Mouse (Mus musculus) hindbrain, embryonic 14.5 days (tissue): ENCODE data around the gene Mpz. TPM values are rescaled to one million over a fixed set of nuclear protein-coding genes. Genes with fewer than 3 reads are reported as not detected.
A peak's percentile ranks its signal among the peaks of the same experiment; 100 is the strongest.

ENCODE experiments used
- ATAC-seq: fragments of 200-750 bp; cut with Nextera tagmentation; 2 replicates; pipeline ENCODE4 v1.8.0; 2017; ENCODE audit warnings: moderate number of reproducible peaks, mild to moderate bottlenecking, moderate TSS enrichment, moderate library complexity; ENCODE audit not compliant: low FRiP score
- DNase-seq: peaks from one replicate; pipeline ENCODE4 v3.0.0-alpha.2; 2015; ENCODE audit warnings: low spot score
- H3K27ac ChIP-seq: fragments of 300-500 bp; sonication (generic); 2 replicates; pipeline ENCODE4 v1.5.1; 2014; ENCODE audit warnings: mild to moderate bottlenecking, moderate library complexity
- H3K27me3 ChIP-seq: fragments of 300-500 bp; sonication (generic); 2 replicates; pipeline ENCODE4 v1.6.1; 2014; ENCODE audit warnings: mild to moderate bottlenecking, low read length, mixed read lengths; ENCODE audit not compliant: control insufficient read depth, insufficient read depth
- H3K36me3 ChIP-seq: fragments of 300-500 bp; sonication (generic); replicated peaks from 2 replicates; pipeline ENCODE4 v1.6.1; 2014; ENCODE audit not compliant: control insufficient read depth, insufficient read depth
- H3K4me1 ChIP-seq: fragments of 300-500 bp; sonication (generic); replicated peaks from 2 replicates; pipeline ENCODE4 v1.6.1; 2014; ENCODE audit warnings: antibody characterized with exemption, low read length, mixed read lengths; ENCODE audit not compliant: control insufficient read depth, insufficient read depth
- H3K4me2 ChIP-seq: fragments of 300-500 bp; sonication (generic); replicated peaks from 2 replicates; pipeline ENCODE4 v1.6.1; 2014; ENCODE audit warnings: mild to moderate bottlenecking, moderate library complexity
- H3K4me3 ChIP-seq: fragments of 300-500 bp; sonication (generic); replicated peaks from 2 replicates; pipeline ENCODE4 v1.5.1; 2014; ENCODE audit warnings: mild to moderate bottlenecking, low read length
- H3K9ac ChIP-seq: fragments of 300-500 bp; sonication (generic); 2 replicates; pipeline ENCODE4 v1.6.1; 2014
- H3K9me3 ChIP-seq: fragments of 300-500 bp; sonication (generic); 2 replicates; pipeline ENCODE4 v1.6.1; 2016; ENCODE audit warnings: low read length; ENCODE audit not compliant: control insufficient read depth
- WGBS: fragments of 180-500 bp; shearing (Covaris S2); extraction: QIAGEN DNeasy Blood & Tissue Kit; methylation state at CpG from one replicate; pipeline ENCODE4 v1.1.7; 2014; 5-methylcytosine and 5-hydroxymethylcytosine counted together
- polyA plus RNA-seq: library from polyadenylated mRNA; unstranded; fragments of >200 nt; fragmentation: Nextera tagmentation; extraction: Ambion mirVana; gene quantifications from 2 replicates; pipeline ENCODE4 v1.2.1, GENCODE M21; 2014

Gene Mpz
- polyA plus RNA-seq, 1 experiment from 2014 or later = 3.5 TPM

DNA sequence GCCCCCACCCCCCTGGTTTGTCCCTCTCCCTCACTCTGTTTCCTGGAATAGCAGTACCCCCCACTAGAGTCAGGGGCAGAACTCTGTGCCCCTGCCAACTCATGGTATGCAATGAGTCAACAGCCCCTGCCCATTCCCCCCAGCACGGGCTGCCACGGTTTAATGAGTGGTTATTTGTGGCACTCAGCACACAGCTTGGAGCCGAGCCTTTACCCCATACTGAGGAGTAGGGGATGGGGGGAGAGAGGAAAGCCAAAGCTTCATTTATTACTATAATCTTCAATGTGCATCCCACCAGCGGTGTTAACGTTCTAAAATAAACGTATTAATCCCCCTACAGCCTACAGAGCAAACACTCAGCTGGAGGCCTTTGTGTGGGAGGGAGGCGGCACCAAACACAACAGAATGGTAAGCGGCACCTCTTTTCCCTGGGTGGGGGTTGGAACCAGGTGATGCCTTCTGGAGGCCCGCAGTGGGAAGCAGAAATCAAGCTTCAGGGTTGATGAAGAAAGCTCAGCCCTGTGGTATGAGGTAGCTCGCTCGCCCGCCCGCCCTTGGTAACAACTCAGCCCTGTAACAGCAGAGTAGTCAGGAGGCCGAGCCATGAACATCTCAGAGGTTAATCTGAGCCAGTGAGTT is 39.1 kb downstream of the Mpz start:
- 27% methylated on average over 14 of the region's 14 CpGs for WGBS
- ATAC-seq (peak; percentile 54; the same call in 1 of the 2 replicates), DNase-seq (no peak)
- Histone ChIP-seq H3K27ac (peak overlapping the region; percentile 32; the same call in 1 of the 2 replicates), H3K27me3 (peaks cover 15% of the 10 kb centered on the region), H3K9me3 (no peaks in the 10 kb centered on the region), H3K36me3 (no peaks in the 10 kb centered on the region), H3K4me1 (peaks cover 32% of the 10 kb centered on the region), H3K4me2 (0 out of 2 replicates have a peak overlapping the region, but pooled peaks have one; percentile 15), H3K4me3 (no peak overlapping the region), H3K9ac (no peak overlapping the region; the same call in 1 of the 2 replicates)

DNA sequence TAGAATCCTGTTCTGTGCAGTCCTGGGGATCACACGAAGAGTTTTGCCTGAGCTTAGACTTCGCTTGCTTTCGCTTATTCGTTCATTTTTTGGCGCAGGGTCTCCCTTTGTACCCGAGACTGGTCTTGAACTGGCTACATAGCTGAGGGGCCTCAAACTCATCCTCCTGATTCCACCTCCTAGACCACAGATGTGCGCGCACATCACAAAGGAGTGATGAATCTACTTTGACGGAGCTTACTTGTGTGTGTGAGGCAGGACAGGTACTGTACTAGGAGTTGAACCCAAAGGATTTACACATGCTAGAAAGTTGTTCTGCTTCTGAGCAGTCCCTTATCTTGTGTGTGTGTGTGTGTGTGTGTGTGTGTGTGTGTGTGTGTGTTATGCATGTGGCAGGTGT is 40.3 kb downstream of the Mpz start:
- Histone ChIP-seq H3K4me1 (peaks cover 36% of the 10 kb centered on the region), H3K36me3 (no peaks in the 10 kb centered on the region), H3K4me2 (no peak overlapping the region), H3K9me3 (no peaks in the 10 kb centered on the region), H3K9ac (no peak overlapping the region), H3K27ac (no peak overlapping the region), H3K27me3 (peaks cover 19% of the 10 kb centered on the region), H3K4me3 (no peak overlapping the region)
- DNase-seq = no peak
- 95% methylated on average over 9 of the region's 9 CpGs for WGBS
- no peak for ATAC-seq

DNA sequence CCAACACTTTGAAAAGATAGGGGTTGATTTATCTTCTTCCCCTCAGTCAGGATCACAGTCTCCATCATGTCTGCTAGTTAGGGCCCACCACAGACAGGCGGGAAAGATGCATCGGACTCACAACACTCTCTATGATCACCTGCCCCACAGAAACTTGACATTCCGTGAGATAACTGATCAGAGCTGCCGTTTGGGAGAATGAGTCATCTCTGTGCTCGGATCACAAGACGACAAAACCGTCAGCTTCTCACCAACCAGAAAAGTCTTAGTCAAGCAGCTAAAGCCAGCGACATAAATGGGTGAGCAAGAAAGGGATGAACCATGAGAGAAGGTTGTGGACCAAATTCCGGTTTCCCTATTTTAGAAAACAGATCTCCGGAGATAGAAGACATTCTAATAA is 41.8 kb downstream of the Mpz start:
- WGBS = 47% methylated on average over 10 of the region's 10 CpGs
- ATAC-seq (no peak), DNase-seq (no peak)
- Histone ChIP-seq H3K4me1 (peaks cover 42% of the 10 kb centered on the region), H3K4me2 (peak overlapping the region; percentile 98), H3K27me3 (peaks cover 33% of the 10 kb centered on the region), H3K9ac (no peak overlapping the region), H3K27ac (peak overlapping the region; percentile 28; the same call in 1 of the 2 replicates), H3K36me3 (no peaks in the 10 kb centered on the region), H3K4me3 (no peak overlapping the region), H3K9me3 (no peaks in the 10 kb centered on the region)

DNA sequence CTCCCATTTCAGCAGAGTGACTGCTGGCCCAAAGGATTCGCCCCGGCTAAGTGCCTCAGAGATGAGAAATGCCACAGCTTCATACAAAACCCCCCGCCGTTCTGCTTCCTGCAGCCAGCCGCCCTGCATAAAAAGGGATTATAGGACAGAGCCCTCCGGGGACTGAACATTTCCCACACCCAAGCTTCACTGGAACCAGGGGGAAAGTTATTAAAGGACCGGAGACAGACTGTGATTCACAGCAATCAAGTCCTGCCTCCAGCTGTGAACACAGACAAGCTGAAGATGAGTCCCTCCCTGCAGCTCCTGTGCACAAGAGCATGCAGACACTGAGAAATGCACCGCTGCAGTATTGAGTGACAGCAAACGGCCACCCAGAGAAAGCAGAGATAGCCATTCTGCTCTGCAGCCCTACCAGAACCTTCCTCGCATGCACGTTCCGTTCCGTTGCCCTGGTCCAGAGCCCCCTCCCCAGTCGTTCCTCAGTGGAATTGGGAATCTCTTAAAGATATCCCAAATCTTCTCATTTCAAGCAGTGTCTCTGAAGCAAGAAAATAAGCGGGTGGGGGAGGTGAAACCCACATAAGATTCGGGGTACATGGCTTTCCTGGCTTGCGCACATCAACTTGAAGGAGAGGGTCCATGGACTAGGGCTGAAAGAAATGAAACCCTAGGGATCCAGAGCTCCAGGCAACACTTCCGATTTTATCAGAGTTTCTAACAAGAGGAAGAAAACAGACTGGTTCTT is 42.8 kb downstream of the Mpz start:
- 4% methylated on average over 18 of the region's 18 CpGs for WGBS
- Histone ChIP-seq H3K9ac (peak overlapping the region; percentile 18), H3K9me3 (no peaks in the 10 kb centered on the region), H3K4me2 (peak overlapping the region; percentile 98), H3K27ac (0 out of 2 replicates have a peak overlapping the region, but pooled peaks have one; percentile 55), H3K36me3 (no peaks in the 10 kb centered on the region), H3K27me3 (peaks cover 36% of the 10 kb centered on the region), H3K4me3 (peak overlapping the region; percentile 16), H3K4me1 (peaks cover 39% of the 10 kb centered on the region)
- ATAC-seq = peak; percentile 46; the same call in 1 of the 2 replicates
- no peak for DNase-seq

DNA sequence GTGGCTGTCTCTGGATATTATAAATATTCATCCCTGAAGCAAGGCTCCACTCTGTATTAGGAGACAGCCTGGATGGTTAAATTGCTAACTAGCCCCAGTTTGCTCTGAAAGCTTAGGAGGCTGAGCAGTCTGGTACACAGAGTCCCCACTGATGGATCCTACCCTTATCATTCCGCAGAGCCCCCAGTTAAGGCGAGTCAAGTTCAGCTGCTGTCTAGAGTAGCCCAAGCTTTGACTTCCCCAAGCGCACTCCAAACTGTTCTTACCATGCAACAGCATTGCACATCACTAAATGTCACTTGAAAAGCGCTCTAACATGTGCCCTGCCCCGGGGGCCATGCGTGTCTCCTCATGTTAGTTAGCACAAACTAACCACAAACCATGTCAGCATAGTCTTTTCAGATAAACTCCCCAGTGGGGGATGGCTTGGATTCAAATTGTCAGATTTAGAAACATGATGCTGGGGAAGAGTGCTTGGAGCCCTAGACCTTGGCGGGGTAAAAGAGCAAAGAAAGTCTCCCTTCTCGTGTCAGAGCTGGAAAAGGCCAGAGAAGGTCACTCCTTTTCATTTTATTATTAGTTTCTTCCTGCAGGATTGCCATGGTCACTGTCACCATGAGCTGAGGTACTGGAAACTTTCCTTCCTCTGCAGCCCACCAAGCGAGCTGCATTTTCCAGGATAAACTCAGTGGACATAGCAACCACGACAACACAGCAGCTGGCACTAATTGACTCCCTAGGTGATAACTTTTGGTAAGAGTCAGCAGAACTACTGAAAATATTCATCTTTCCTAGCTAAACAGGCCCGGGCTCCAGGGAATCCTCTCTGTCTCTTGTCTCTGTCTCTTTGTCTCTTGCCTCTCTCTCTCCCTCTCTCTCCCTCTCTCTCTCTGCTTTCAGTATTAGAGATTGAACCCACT is 43.7 kb downstream of the Mpz start:
- Histone ChIP-seq H3K9me3 (no peaks in the 10 kb centered on the region), H3K4me2 (peak overlapping the region; percentile 98), H3K4me1 (peaks cover 30% of the 10 kb centered on the region), H3K9ac (0 out of 2 replicates have a peak overlapping the region, but pooled peaks have one; percentile 18), H3K4me3 (peak overlapping the region; percentile 16), H3K36me3 (no peaks in the 10 kb centered on the region), H3K27me3 (peaks cover 36% of the 10 kb centered on the region), H3K27ac (0 out of 2 replicates have a peak overlapping the region, but pooled peaks have one; percentile 55)
- DNase-seq (no peak), ATAC-seq (no peak)
- 29% methylated on average over 11 of the region's 11 CpGs for WGBS

DNA sequence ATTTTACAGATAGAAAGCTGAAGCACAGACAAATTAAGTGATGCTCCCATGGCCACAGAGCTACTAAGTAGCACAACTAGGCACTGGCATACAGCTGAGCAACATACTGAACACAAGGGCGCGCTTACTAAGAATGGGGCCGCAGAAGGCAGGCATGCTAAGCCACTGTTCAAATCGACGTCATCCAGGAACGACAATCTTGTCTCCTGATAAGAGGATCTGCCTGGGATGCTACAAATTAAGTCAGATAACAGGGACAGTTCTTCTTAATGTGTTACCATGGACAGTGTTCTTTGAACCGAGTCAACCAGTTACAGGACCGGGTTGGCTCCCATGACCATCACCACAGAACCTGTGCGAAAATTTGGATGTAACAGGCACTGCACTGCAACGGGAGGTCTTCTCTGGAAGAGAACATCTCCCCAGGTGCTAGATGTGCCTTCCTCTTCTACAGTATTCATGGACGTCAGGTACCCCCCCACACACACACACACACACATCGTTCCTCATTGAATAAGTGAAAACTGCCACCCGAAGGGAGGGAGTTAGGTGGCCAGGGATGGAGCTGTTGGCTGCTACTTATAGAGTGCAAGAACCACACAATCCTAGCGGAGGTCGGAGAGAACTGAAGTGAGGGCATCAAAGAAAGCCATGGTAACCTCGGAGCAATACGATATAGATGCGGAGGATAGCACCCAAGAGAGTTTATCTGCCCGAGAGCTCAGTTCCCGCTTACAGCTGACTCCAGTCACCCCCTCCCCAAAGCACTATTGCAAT is 44.7 kb downstream of the Mpz start:
- Histone ChIP-seq H3K36me3 (no peaks in the 10 kb centered on the region), H3K9ac (peak overlapping the region; percentile 66), H3K4me2 (peak overlapping the region; percentile 98), H3K27ac (no peak overlapping the region), H3K27me3 (peaks cover 36% of the 10 kb centered on the region), H3K4me1 (peaks cover 23% of the 10 kb centered on the region), H3K4me3 (peak overlapping the region; percentile 61), H3K9me3 (no peaks in the 10 kb centered on the region)
- WGBS = 6% methylated on average over 20 of the region's 20 CpGs
- DNase-seq = no peak
- ATAC-seq = peak; percentile 10; the same call in 1 of the 2 replicates

DNA sequence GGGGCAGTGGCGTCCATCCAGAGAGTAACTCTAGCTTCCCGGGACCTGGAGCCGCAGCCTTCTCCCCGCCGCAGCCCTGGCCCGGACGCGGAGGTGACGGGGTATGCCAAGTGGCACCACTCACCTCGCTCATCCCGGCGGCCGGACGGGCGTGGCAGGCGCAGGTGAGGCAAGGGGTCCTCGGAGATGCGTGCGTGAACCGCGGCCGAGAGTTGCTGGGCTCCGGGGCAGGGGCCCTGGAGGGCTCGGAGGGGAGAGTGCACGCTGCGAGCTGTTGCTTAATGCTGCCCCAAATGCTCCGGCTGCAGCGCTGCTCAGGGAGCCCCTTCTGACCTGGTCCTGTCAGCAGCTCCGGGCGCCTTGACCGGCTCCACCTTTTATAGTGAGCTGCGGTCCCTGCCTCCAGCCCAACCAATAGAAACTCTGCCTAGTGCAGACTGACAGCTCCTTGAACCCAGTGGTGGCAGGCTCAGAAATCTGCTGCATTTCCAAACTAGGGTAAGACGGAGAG is 45.4 kb downstream of the Mpz start, which contains the start of gene Pcp4l1:
Gene Pcp4l1 (minus strand): TSS at position 382 of the 511 bp plus-strand sequence.
- ATAC-seq = peak; percentile 80
- WGBS = under 1% methylated on average over 33 of the region's 33 CpGs

DNA sequence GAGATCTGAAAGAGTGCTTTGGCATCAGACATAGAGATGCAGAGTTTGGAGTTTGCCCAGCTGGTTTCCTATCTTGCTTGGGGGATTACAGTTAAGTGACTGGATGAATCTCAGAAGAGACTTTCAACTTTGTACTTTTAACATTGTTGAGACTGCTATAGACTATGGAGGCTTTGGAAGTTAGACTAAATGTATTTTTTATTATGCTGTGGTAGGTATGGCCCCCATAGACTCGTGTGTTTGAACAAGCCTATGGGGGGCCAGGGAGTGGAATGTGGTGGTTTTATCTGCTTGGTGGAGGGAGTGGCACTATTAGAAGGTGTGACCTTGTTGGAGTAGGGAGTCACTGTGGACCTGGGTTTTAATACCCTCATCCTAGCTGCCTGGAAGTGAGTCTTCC is 49.0 kb downstream of the Mpz start:
- Histone ChIP-seq H3K27ac (no peak overlapping the region), H3K27me3 (peaks cover 22% of the 10 kb centered on the region), H3K36me3 (no peaks in the 10 kb centered on the region), H3K4me1 (peaks cover 11% of the 10 kb centered on the region), H3K9ac (no peak overlapping the region), H3K4me3 (no peak overlapping the region), H3K9me3 (no peaks in the 10 kb centered on the region), H3K4me2 (no peak overlapping the region)
- ATAC-seq (no peak), DNase-seq (no peak)
- 68% methylated on average over 1 of the region's 1 CpGs for WGBS

More for the DNA sequence above, 45.4 kb downstream of the Mpz start, which contains the start of gene Pcp4l1:
- Histone ChIP-seq H3K9me3 (no peaks in the 10 kb centered on the region), H3K27ac (no peak within 1 kb of the TSS), H3K36me3 (no peaks in the 10 kb centered on the region), H3K4me3 (peak within 1 kb of the TSS; percentile 61), H3K9ac (peak within 1 kb of the TSS; percentile 66), H3K27me3 (peaks cover 36% of the 10 kb centered on the region), H3K4me2 (peak within 1 kb of the TSS; percentile 98), H3K4me1 (peaks cover 23% of the 10 kb centered on the region)
- peak; percentile 61 for DNase-seq
